Mouse (Mus musculus) megakaryocyte, embryonic 14.5 days (primary cell): Measurements from ENCODE around the gene Mrtfa. TPM values are rescaled to one million over a fixed set of nuclear protein-coding genes. Genes with fewer than 3 reads are reported as not detected.
A peak's percentile ranks its signal among the peaks of the same experiment; 100 is the strongest.

Source experiments
- H3K27me3 ChIP-seq: replicated peaks from 2 replicates; pipeline ENCODE3; 2012; ENCODE audit warnings: inconsistent platforms
- H3K36me3 ChIP-seq: replicated peaks from 2 replicates; pipeline ENCODE3; 2012; ENCODE audit warnings: low read length, inconsistent platforms, mixed read lengths
- H3K4me1 ChIP-seq: 2 replicates; pipeline ENCODE4 v1.6.1; 2012; ENCODE audit warnings: inconsistent platforms
- H3K4me3 ChIP-seq: replicated peaks from 2 replicates; pipeline ENCODE3; 2012; ENCODE audit warnings: moderate library complexity, mild to moderate bottlenecking, inconsistent platforms
- H3K9me3 ChIP-seq: 2 replicates; pipeline ENCODE4 v1.6.1; 2012; ENCODE audit warnings: inconsistent platforms
- FLI1 ChIP-seq: IDR thresholded peaks from 2 replicates; pipeline ENCODE4 v1.6.1; 2012; ENCODE audit warnings: low read length, inconsistent platforms, mixed read lengths
- GATA1 ChIP-seq: IDR thresholded peaks from 3 replicates; pipeline ENCODE4 v1.6.1; 2012; ENCODE audit warnings: mixed read lengths, low read length, inconsistent platforms, borderline replicate concordance
- polyA plus RNA-seq: library from polyadenylated mRNA; stranded (reverse); fragments of >175 nt; gene quantifications from 2 replicates; pipeline ENCODE4 v1.2.3, GENCODE M21; 2012; ENCODE audit warnings: low replicate concordance; ENCODE audit not compliant: insufficient read depth

Gene Mrtfa
- polyA plus RNA-seq, 1 experiment, result 138 TPM

GRCm38 (mm10) chr15:81026901-81027300 lies 163.7 kb downstream of the Mrtfa start:
- no peaks in the 10 kb centered on the region for H3K9me3 ChIP-seq
- peaks cover 95% of the 10 kb centered on the region for H3K4me1 ChIP-seq
- TF ChIP-seq GATA1 (no peak), FLI1 (no peak)
- H3K4me3 ChIP-seq, result peak overlapping the region; percentile 84
- H3K36me3 ChIP-seq, result peaks cover 85% of the 10 kb centered on the region
- no peaks in the 10 kb centered on the region for H3K27me3 ChIP-seq

- Histone ChIP-seq H3K4me3 (no peak overlapping the region), H3K27me3 (no peaks in the 10 kb centered on the region), H3K9me3 (no peaks in the 10 kb centered on the region), H3K36me3 (peaks cover 88% of the 10 kb centered on the region), H3K4me1 (peaks cover 91% of the 10 kb centered on the region)
- TF ChIP-seq GATA1, result no peak
- TF ChIP-seq FLI1, result no peak
These were observed 166.7 kb downstream of the Mrtfa start for GRCm38 (mm10) chr15:81023842-81024241.

GRCm38 (mm10) chr15:81022437-81022836 lies 168.1 kb downstream of the Mrtfa start:
- Histone ChIP-seq H3K4me3 (peak overlapping the region; percentile 42), H3K4me1 (peaks cover 89% of the 10 kb centered on the region), H3K9me3 (no peaks in the 10 kb centered on the region), H3K27me3 (no peaks in the 10 kb centered on the region), H3K36me3 (peaks cover 96% of the 10 kb centered on the region)
- TF ChIP-seq FLI1 (no peak), GATA1 (no peak)

- Histone ChIP-seq H3K9me3 (no peaks in the 10 kb centered on the region), H3K27me3 (no peaks in the 10 kb centered on the region), H3K4me1 (peaks cover 89% of the 10 kb centered on the region), H3K4me3 (peak overlapping the region; percentile 44), H3K36me3 (peaks cover 96% of the 10 kb centered on the region)
- TF ChIP-seq GATA1 (no peak), FLI1 (no peak)
These were observed 169.2 kb downstream of the Mrtfa start for GRCm38 (mm10) chr15:81021377-81021776.

GRCm38 (mm10) chr15:81017308-81017707 lies 173.2 kb downstream of the Mrtfa start:
- no peaks in the 10 kb centered on the region for H3K27me3 ChIP-seq
- no peak overlapping the region for H3K4me3 ChIP-seq
- H3K9me3 ChIP-seq, result no peaks in the 10 kb centered on the region
- no peak for TF ChIP-seq FLI1
- TF ChIP-seq GATA1, result no peak
- peaks cover 85% of the 10 kb centered on the region for H3K4me1 ChIP-seq
- peaks cover 100% of the 10 kb centered on the region for H3K36me3 ChIP-seq

GRCm38 (mm10) chr15:81016488-81016887 lies 174.1 kb downstream of the Mrtfa start:
- H3K4me1 ChIP-seq, result peaks cover 81% of the 10 kb centered on the region
- no peaks in the 10 kb centered on the region for H3K9me3 ChIP-seq
- H3K36me3 ChIP-seq, result peaks cover 100% of the 10 kb centered on the region
- H3K4me3 ChIP-seq, result no peak overlapping the region
- H3K27me3 ChIP-seq, result no peaks in the 10 kb centered on the region
- TF ChIP-seq FLI1, result no peak
- TF ChIP-seq GATA1, result no peak

- TF ChIP-seq GATA1 (no peak), FLI1 (no peak)
- Histone ChIP-seq H3K36me3 (peaks cover 100% of the 10 kb centered on the region), H3K4me3 (no peak overlapping the region), H3K9me3 (no peaks in the 10 kb centered on the region), H3K4me1 (peaks cover 74% of the 10 kb centered on the region), H3K27me3 (no peaks in the 10 kb centered on the region)
These were observed 175.4 kb downstream of the Mrtfa start for GRCm38 (mm10) chr15:81015068-81015744.

- Histone ChIP-seq H3K4me1 (peaks cover 78% of the 10 kb centered on the region), H3K4me3 (no peak overlapping the region), H3K36me3 (peaks cover 100% of the 10 kb centered on the region), H3K27me3 (no peaks in the 10 kb centered on the region), H3K9me3 (no peaks in the 10 kb centered on the region)
- TF ChIP-seq GATA1 (no peak), FLI1 (no peak)
These were observed 177.4 kb downstream of the Mrtfa start for GRCm38 (mm10) chr15:81013186-81013585.

GRCm38 (mm10) chr15:81012359-81012758 lies 178.2 kb downstream of the Mrtfa start:
- peaks cover 69% of the 10 kb centered on the region for H3K4me1 ChIP-seq
- no peak overlapping the region for H3K4me3 ChIP-seq
- H3K36me3 ChIP-seq, result peaks cover 100% of the 10 kb centered on the region
- H3K27me3 ChIP-seq, result no peaks in the 10 kb centered on the region
- no peaks in the 10 kb centered on the region for H3K9me3 ChIP-seq
- TF ChIP-seq GATA1 (no peak), FLI1 (no peak)

- Histone ChIP-seq H3K4me3 (peak overlapping the region; percentile 11), H3K36me3 (peaks cover 100% of the 10 kb centered on the region), H3K9me3 (no peaks in the 10 kb centered on the region), H3K4me1 (peaks cover 63% of the 10 kb centered on the region), H3K27me3 (no peaks in the 10 kb centered on the region)
- TF ChIP-seq GATA1 (no peak), FLI1 (no peak)
These were observed 179.0 kb downstream of the Mrtfa start for GRCm38 (mm10) chr15:81011523-81011922.
